Mouse (Mus musculus): ENCODE data around the gene Cyth1.

DNA sequence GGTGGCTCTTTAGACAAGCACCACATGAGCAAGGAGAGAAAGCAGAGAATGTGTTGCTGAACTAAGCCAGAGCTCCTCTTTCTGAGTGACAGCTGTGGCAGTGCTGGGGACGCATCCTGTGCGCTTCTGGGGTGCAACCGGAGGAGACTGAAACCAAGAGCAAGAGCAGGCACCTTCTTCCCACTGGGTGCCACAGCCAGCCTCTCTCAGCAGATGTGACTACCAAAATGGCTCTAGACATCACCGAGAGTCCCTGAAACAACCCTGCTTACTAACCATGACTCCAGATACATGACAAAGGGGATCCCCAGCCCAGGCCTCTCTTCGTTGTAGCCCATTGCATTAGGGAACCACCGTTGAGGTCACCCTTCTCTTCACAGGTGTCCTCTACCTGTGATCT, 44.9 kb downstream of the Cyth1 start:
- TF ChIP-seq CTCF (IDR thresholded peaks at IDR 0.05; ENCODE audit: extremely low read depth, insufficient read length, insufficient replicate concordance, low read depth, low read length) (no peak), POLR2A (IDR thresholded peaks at IDR 0.05; ENCODE audit: low read depth, low read length) (no peak)
